Mouse (Mus musculus): ENCODE measurements at regions not wholly inside any gene's neighbourhood (a gene's known extent, or its start where the extent isn't known, plus 50 kb on each side); places are given as distances from the start of the nearest gene placed in this dataset.
A peak's percentile ranks its signal among the peaks of the same experiment; 100 is the strongest.

- DNase-seq: peak; percentile 81
Observed at GRCm38 (mm10) chr8:109155489-109155888, 338.3 kb upstream of the Pmfbp1 start.

GRCm38 (mm10) chr8:109156016-109156415 is 337.8 kb upstream of the Pmfbp1 start:
- DNase-seq: peak; percentile 41

- DNase-seq: no peak
Observed at GRCm38 (mm10) chr8:109172701-109173100, 321.1 kb upstream of the Pmfbp1 start.

GRCm38 (mm10) chr8:109185558-109186198 is 308.1 kb upstream of the Pmfbp1 start:
- peak; percentile 48 for DNase-seq

- no peak for DNase-seq
Observed at GRCm38 (mm10) chr8:109187617-109188016, 306.2 kb upstream of the Pmfbp1 start.

- DNase-seq: no peak
Observed at GRCm38 (mm10) chr8:109214247-109214646, 279.6 kb upstream of the Pmfbp1 start.

- DNase-seq: no peak
Observed at GRCm38 (mm10) chr8:109216318-109216717, 277.5 kb upstream of the Pmfbp1 start.

GRCm38 (mm10) chr8:109217326-109217725 is 276.5 kb upstream of the Pmfbp1 start:
- DNase-seq: no peak

GRCm38 (mm10) chr8:109232281-109233234 is 261.3 kb upstream of the Pmfbp1 start:
- DNase-seq: no peak

- no peak for DNase-seq
Observed at GRCm38 (mm10) chr8:109245526-109245925, 248.3 kb upstream of the Pmfbp1 start.

GRCm38 (mm10) chr8:109247875-109248274 is 246.0 kb upstream of the Pmfbp1 start:
- no peak for DNase-seq

GRCm38 (mm10) chr8:109248356-109248755 is 245.5 kb upstream of the Pmfbp1 start:
- DNase-seq: no peak

- no peak for DNase-seq
Observed at GRCm38 (mm10) chr8:109249256-109249655, 244.6 kb upstream of the Pmfbp1 start.

- no peak for DNase-seq
Observed at GRCm38 (mm10) chr8:109249691-109250090, 244.1 kb upstream of the Pmfbp1 start.

- no peak for DNase-seq
Observed at GRCm38 (mm10) chr8:109250551-109250950, 243.3 kb upstream of the Pmfbp1 start.

- no peak for DNase-seq
Observed at GRCm38 (mm10) chr8:109251360-109251798, 242.4 kb upstream of the Pmfbp1 start.

- no peak for DNase-seq
Observed at GRCm38 (mm10) chr8:109252404-109252803, 241.4 kb upstream of the Pmfbp1 start.

- no peak for DNase-seq
Observed at GRCm38 (mm10) chr8:109279129-109279528, 214.7 kb upstream of the Pmfbp1 start.

GRCm38 (mm10) chr8:109280540-109280939 is 213.3 kb upstream of the Pmfbp1 start:
- DNase-seq: no peak

GRCm38 (mm10) chr8:109281598-109281997 is 212.2 kb upstream of the Pmfbp1 start:
- DNase-seq: no peak

- no peak for DNase-seq
Observed at GRCm38 (mm10) chr8:109310670-109311386, 183.0 kb upstream of the Pmfbp1 start.

- DNase-seq: no peak
Observed at GRCm38 (mm10) chr8:109311484-109312210, 182.2 kb upstream of the Pmfbp1 start.

Data from gastrocnemius, postnatal 25 days (tissue).